Mouse (Mus musculus): ENCODE measurements around the gene Stra6l.

Stra6l gene

GRCm38 (mm10) chr4:45911876-45912275, 63.4 kb downstream of the Stra6l start:
- no peak for DNase-seq (ENCODE audit: low spot score in 2 of 2)

GRCm38 (mm10) chr4:45917091-45917490, 68.6 kb downstream of the Stra6l start:
- no peak for DNase-seq (ENCODE audit: low spot score in 2 of 2)

GRCm38 (mm10) chr4:45921663-45922435, 73.4 kb downstream of the Stra6l start:
- no peak for DNase-seq (ENCODE audit: low spot score in 2 of 2)

- no peak for DNase-seq (ENCODE audit: low spot score in 2 of 2)
Measured at GRCm38 (mm10) chr4:45924011-45924410, 75.5 kb downstream of the Stra6l start.

GRCm38 (mm10) chr4:45928561-45928960, 80.1 kb downstream of the Stra6l start:
- no peak for DNase-seq (ENCODE audit: low spot score in 2 of 2)
